Mouse (Mus musculus) limb, embryonic 12.5 days (tissue): ENCODE measurements around the gene Tmem115. TPM values are rescaled to one million over a fixed set of nuclear protein-coding genes. Genes with fewer than 3 reads are reported as not detected.
"Not testable (repeated sequence)": the region's sequence is repeated elsewhere in the genome, so short reads cannot be mapped to it uniquely, and the experiment has no call there.

Source experiments
- ATAC-seq: fragments of 200-750 bp; cut with Nextera tagmentation; 2 replicates; pipeline ENCODE4 v1.8.0; 2017; ENCODE audit warnings: low read depth, moderate TSS enrichment; ENCODE audit not compliant: insufficient number of reproducible peaks, insufficient read depth, low FRiP score, low TSS enrichment
- H3K27ac ChIP-seq: fragments of 300-500 bp; sonication (generic); 2 replicates; pipeline ENCODE4 v1.5.1; 2016; ENCODE audit warnings: mild to moderate bottlenecking, moderate library complexity
- H3K27me3 ChIP-seq: fragments of 300-500 bp; sonication (generic); 2 replicates; pipeline ENCODE4 v1.6.1; 2016; ENCODE audit warnings: mild to moderate bottlenecking, moderate library complexity
- H3K36me3 ChIP-seq: fragments of 300-500 bp; sonication (generic); 2 replicates; pipeline ENCODE4 v1.6.1; 2016; ENCODE audit warnings: mild to moderate bottlenecking, moderate library complexity
- H3K4me1 ChIP-seq: fragments of 300-500 bp; sonication (generic); replicated peaks from 2 replicates; pipeline ENCODE4 v1.6.1; 2016
- H3K4me2 ChIP-seq: fragments of 300-500 bp; sonication (generic); 2 replicates; pipeline ENCODE4 v1.6.1; 2016; ENCODE audit warnings: mild to moderate bottlenecking, moderate library complexity
- H3K4me3 ChIP-seq: fragments of 300-500 bp; sonication (generic); replicated peaks from 2 replicates; pipeline ENCODE4 v1.5.1; 2016; ENCODE audit warnings: mild to moderate bottlenecking
- H3K9ac ChIP-seq: fragments of 300-500 bp; sonication (generic); replicated peaks from 2 replicates; pipeline ENCODE4 v1.6.1; 2016; ENCODE audit warnings: mild to moderate bottlenecking, moderate library complexity
- H3K9me3 ChIP-seq: fragments of 300-500 bp; sonication (generic); 2 replicates; pipeline ENCODE4 v1.6.1; 2016; ENCODE audit warnings: mild to moderate bottlenecking, moderate library complexity
- WGBS: fragments of 180-500 bp; shearing (Covaris S2); methylation state at CpG from one replicate; pipeline ENCODE4 v1.1.7; 2016; 5-methylcytosine and 5-hydroxymethylcytosine counted together
- polyA plus RNA-seq: library from polyadenylated mRNA; unstranded; fragments of >200 nt; fragmentation: Nextera tagmentation; extraction: Ambion mirVana; gene quantifications from 2 replicates; pipeline ENCODE4 v1.2.1, GENCODE M21; 2016

Tmem115 gene
- polyA plus RNA-seq, 1 experiment from 2014 or later: 47.7 TPM

GRCm38 (mm10) chr9:107551117-107551889, 17.6 kb downstream of the Tmem115 start, which contains the start of gene Rassf1:
Rassf1 (plus strand) TSS chr9:107551555.
- Histone ChIP-seq H3K27ac (peak within 1 kb of the TSS; percentile 87), H3K27me3 (peaks cover 13% of the 10 kb centered on the region; the same call in 1 of the 2 replicates), H3K4me3 (peak within 1 kb of the TSS; percentile 75), H3K9ac (peak within 1 kb of the TSS; percentile 83), H3K4me1 (peaks cover 65% of the 10 kb centered on the region), H3K36me3 (peaks cover under 1% of the 10 kb centered on the region; the same call in 1 of the 2 replicates), H3K4me2 (peak within 1 kb of the TSS; percentile 89), H3K9me3 (no peaks in the 10 kb centered on the region)
- ATAC-seq: 0 out of 2 replicates have a peak, but pooled peaks have one; percentile 3
- under 1% methylated on average over 63 of the region's 63 CpGs for WGBS

- no peak for ATAC-seq
- Histone ChIP-seq H3K27ac (peak overlapping the region; percentile 87), H3K9ac (peak overlapping the region; percentile 83), H3K36me3 (peaks cover 7% of the 10 kb centered on the region), H3K9me3 (no peaks in the 10 kb centered on the region), H3K4me2 (peak overlapping the region; percentile 89), H3K4me3 (peak overlapping the region; percentile 75), H3K27me3 (peaks cover 13% of the 10 kb centered on the region; the same call in 1 of the 2 replicates), H3K4me1 (peaks cover 65% of the 10 kb centered on the region)
- WGBS: 6% methylated on average over 8 of the region's 8 CpGs
Observed at GRCm38 (mm10) chr9:107551890-107552355, 18.2 kb downstream of the Tmem115 start.

- Histone ChIP-seq H3K4me2 (peak overlapping the region; percentile 89), H3K27me3 (peaks cover 13% of the 10 kb centered on the region; the same call in 1 of the 2 replicates), H3K4me1 (peaks cover 56% of the 10 kb centered on the region), H3K27ac (peak overlapping the region; percentile 95; the same call in 1 of the 2 replicates), H3K9ac (no peak overlapping the region), H3K36me3 (peaks cover 16% of the 10 kb centered on the region), H3K4me3 (peak overlapping the region; percentile 75), H3K9me3 (no peaks in the 10 kb centered on the region)
- ATAC-seq: no peak
- WGBS: 82% methylated on average over 5 of the region's 5 CpGs
Observed at GRCm38 (mm10) chr9:107552690-107553393, 19.1 kb downstream of the Tmem115 start.

GRCm38 (mm10) chr9:107553541-107554318, 20.0 kb downstream of the Tmem115 start:
- H3K4me1 ChIP-seq: peaks cover 55% of the 10 kb centered on the region
- H3K27me3 ChIP-seq: peaks cover 13% of the 10 kb centered on the region; the same call in 1 of the 2 replicates
- peak overlapping the region; percentile 56 for H3K9ac ChIP-seq
- peak; percentile 12; the same call in 1 of the 2 replicates for ATAC-seq
- H3K27ac ChIP-seq: peak overlapping the region; percentile 95
- peaks cover 25% of the 10 kb centered on the region for H3K36me3 ChIP-seq
- no peaks in the 10 kb centered on the region for H3K9me3 ChIP-seq
- H3K4me2 ChIP-seq: peak overlapping the region; percentile 89
- 4% methylated on average over 37 of the region's 37 CpGs for WGBS
- H3K4me3 ChIP-seq: peak overlapping the region; percentile 75

- Histone ChIP-seq H3K27me3 (peaks cover 10% of the 10 kb centered on the region; the same call in 1 of the 2 replicates), H3K9me3 (no peaks in the 10 kb centered on the region), H3K4me3 (peak overlapping the region; percentile 75), H3K4me2 (peak overlapping the region; percentile 89), H3K27ac (peak overlapping the region; percentile 95), H3K36me3 (peaks cover 31% of the 10 kb centered on the region), H3K4me1 (peaks cover 55% of the 10 kb centered on the region), H3K9ac (peak overlapping the region; percentile 85)
- ATAC-seq: peak; percentile 91
- 0% methylated on average over 53 of the region's 53 CpGs for WGBS
Observed at GRCm38 (mm10) chr9:107554319-107554825, 20.6 kb downstream of the Tmem115 start.

GRCm38 (mm10) chr9:107555031-107555457, 21.3 kb downstream of the Tmem115 start:
- peak overlapping the region; percentile 85 for H3K9ac ChIP-seq
- H3K27ac ChIP-seq: peak overlapping the region; percentile 95
- WGBS: under 1% methylated on average over 23 of the region's 23 CpGs
- ATAC-seq: peak; percentile 12
- peaks cover 7% of the 10 kb centered on the region; the same call in 1 of the 2 replicates for H3K27me3 ChIP-seq
- H3K9me3 ChIP-seq: no peaks in the 10 kb centered on the region
- peaks cover 38% of the 10 kb centered on the region for H3K36me3 ChIP-seq
- peak overlapping the region; percentile 75 for H3K4me3 ChIP-seq
- peak overlapping the region; percentile 89 for H3K4me2 ChIP-seq
- H3K4me1 ChIP-seq: peaks cover 55% of the 10 kb centered on the region

- H3K27ac ChIP-seq: peak overlapping the region; percentile 95; the same call in 1 of the 2 replicates
Observed at GRCm38 (mm10) chr9:107555701-107556100, 22.0 kb downstream of the Tmem115 start.

GRCm38 (mm10) chr9:107556346-107556745, 22.6 kb downstream of the Tmem115 start:
- H3K4me2 ChIP-seq: peak overlapping the region; percentile 89
- peaks cover 51% of the 10 kb centered on the region for H3K36me3 ChIP-seq
- H3K27me3 ChIP-seq: no peaks in the 10 kb centered on the region
- H3K9ac ChIP-seq: 0 out of 2 replicates have a peak overlapping the region, but pooled peaks have one; percentile 85
- H3K9me3 ChIP-seq: no peaks in the 10 kb centered on the region
- H3K4me1 ChIP-seq: peaks cover 45% of the 10 kb centered on the region
- no peak for ATAC-seq
- WGBS: 81% methylated on average over 3 of the region's 3 CpGs
- peak overlapping the region; percentile 75 for H3K4me3 ChIP-seq
- H3K27ac ChIP-seq: no peak overlapping the region

More at GRCm38 (mm10) chr9:107555701-107556100, 22.0 kb downstream of the Tmem115 start:
- 45% methylated on average over 2 of the region's 2 CpGs for WGBS
- no peaks in the 10 kb centered on the region for H3K9me3 ChIP-seq
- H3K27me3 ChIP-seq: peaks cover 2% of the 10 kb centered on the region; the same call in 1 of the 2 replicates
- H3K4me3 ChIP-seq: peak overlapping the region; percentile 75
- peak overlapping the region; percentile 89 for H3K4me2 ChIP-seq
- H3K9ac ChIP-seq: peak overlapping the region; percentile 85
- peaks cover 51% of the 10 kb centered on the region for H3K4me1 ChIP-seq
- no peak for ATAC-seq
- H3K36me3 ChIP-seq: peaks cover 44% of the 10 kb centered on the region

- Histone ChIP-seq H3K27ac (peak within 1 kb of the TSS; percentile 56; the same call in 1 of the 2 replicates), H3K9me3 (no peaks in the 10 kb centered on the region), H3K4me3 (peak within 1 kb of the TSS; percentile 91), H3K27me3 (no peaks in the 10 kb centered on the region), H3K4me2 (peak within 1 kb of the TSS; percentile 84), H3K4me1 (peaks cover 35% of the 10 kb centered on the region), H3K36me3 (peaks cover 68% of the 10 kb centered on the region), H3K9ac (peak within 1 kb of the TSS; percentile 80)
- WGBS: under 1% methylated on average over 46 of the region's 46 CpGs
- ATAC-seq: peak; percentile 94
Observed at GRCm38 (mm10) chr9:107563029-107563581, 29.4 kb downstream of the Tmem115 start, which contains the start of gene Tusc2. Tusc2 (plus strand) TSS chr9:107563255.

GRCm38 (mm10) chr9:107565556-107565955, 31.8 kb downstream of the Tmem115 start:
- H3K9me3 ChIP-seq, H3K27me3 ChIP-seq, H3K4me3 ChIP-seq, ATAC-seq, H3K9ac ChIP-seq: not testable (repeated sequence)
- Histone ChIP-seq H3K4me2 (0 out of 2 replicates have a peak overlapping the region, but pooled peaks have one; percentile 17), H3K4me1 (peaks cover 44% of the 10 kb centered on the region), H3K36me3 (peaks cover 47% of the 10 kb centered on the region), H3K27ac (peak overlapping the region; percentile 12)
- 49% methylated on average over 5 of the region's 5 CpGs for WGBS
